Mouse (Mus musculus) right cerebral cortex, postnatal 10 days (tissue): ENCODE data around the gene Rexo1.

Experiments used
- DNase-seq, 2 experiments: peaks; one replicate each; pipeline ENCODE4 v3.0.0; 2021; ENCODE audit warnings: low spot score in 2 of 2

The Rexo1 gene

DNA sequence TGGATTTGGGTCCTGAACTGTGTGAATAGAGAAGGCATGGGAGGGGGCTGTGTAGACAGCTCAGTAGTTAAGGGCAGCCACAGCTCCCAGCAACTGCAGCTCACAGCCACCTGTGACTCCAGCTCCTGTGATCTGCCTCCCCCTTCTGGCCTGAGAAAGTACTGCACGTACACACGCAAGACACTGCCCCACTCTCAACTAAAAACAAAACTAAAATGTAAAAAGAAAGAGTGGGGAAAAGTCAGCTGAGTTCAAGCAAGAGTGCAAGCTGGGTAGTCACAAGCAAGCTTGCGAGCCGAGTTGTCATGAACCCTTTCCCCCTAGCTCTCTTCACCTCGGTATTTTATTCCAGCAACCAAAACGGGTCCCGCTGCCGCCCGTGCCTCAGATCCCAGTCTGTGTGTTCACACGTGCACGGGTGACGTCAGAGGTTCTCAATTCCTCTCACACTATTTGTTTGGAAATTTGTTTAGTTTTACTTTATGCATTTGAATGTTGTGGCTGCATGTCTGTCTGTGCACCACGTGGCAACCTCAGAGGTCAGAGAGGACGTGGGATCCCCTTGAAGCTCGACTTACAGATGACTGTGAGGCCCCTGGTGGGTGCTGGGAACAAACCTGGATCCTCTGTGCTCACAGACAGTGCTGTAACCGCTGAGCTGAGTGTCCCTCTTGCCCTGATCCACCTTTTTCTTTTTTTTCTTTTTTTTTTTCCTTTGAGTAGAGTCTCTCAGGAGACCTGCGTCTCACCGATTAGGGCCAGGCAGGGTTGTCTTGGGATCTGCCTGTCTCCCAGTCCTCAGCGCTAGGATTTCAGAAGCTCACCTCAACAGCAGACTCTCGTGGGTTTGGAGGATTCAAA lies 51.7 kb downstream of the Rexo1 start:
- peak; percentile 68 to 85 for DNase-seq

DNA sequence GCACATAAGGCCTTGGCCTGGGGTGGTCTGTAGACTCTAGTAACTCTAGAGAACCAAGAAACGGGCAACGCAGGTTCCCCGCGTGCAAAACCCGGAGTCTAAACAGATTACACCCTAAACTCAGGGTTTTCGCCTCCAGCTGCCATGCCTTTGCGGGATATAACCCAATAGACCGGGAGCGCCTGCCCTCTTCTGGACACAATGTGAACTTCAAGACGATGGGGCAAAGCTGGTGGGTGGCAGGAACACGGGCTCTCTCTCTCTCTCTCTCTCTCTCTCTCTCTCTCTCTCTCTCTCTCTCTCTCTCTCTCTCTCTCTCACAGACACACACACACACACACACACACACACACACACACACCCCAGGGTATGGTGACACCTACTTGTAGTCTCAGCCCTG lies 55.1 kb downstream of the Rexo1 start:
- peak in 1 of 2 experiments; percentile 67 for DNase-seq

DNA sequence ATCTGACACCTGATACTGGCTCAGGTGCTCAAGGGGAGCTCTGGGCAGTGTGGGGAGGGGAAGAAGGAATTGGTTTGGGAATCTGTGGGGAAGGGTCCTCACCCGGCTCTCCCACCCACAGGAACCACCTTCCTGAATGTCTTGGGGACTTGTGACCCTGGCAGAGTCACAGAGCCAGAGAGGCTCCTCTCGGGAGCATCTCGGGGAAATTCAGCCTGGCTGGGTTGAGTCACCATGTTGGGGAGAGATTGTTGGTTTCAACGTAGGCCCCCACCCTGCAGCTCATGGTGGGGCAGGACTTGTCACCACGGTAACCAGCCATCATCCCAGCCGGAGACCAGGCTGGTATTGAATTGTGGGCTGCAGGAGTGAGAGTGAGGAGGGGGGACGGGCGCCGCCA lies 56.6 kb downstream of the Rexo1 start:
- DNase-seq: no peak

DNA sequence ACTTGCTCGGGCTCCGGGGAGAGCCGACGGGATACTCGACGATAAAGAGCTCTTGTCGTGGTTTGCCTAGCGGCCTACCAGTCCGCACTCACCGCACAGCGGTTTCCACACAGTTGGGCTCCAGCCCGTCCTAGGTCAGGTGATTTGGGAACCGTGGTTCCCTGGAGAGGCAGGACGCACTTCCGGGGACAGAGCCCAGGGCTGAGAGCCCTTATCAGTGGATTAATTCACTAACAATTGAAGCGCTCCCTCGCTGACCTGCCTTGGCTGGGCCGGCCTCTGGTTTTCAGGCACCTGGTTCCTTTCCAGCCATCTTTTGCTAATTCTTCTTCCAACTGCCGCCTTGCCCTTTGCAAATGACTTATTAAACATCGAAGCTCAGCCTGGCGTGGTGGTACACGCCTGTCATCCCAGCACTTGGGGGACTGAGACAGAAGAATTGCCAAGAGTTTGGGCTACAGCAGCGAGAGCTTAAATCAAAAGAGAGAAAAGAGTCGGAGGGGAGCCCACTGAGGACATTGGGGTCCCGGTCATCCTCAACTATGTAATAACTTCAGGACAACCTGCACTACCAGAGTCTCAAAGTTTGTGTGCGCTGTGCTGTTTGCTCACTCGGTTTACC lies 57.6 kb downstream of the Rexo1 start:
- no peak for DNase-seq

- DNase-seq: no peak
Measured at GRCm38 (mm10) chr10:80502819-80503314, 58.5 kb downstream of the Rexo1 start.

- DNase-seq: no peak
Measured at GRCm38 (mm10) chr10:80502291-80502690, 59.1 kb downstream of the Rexo1 start.

DNA sequence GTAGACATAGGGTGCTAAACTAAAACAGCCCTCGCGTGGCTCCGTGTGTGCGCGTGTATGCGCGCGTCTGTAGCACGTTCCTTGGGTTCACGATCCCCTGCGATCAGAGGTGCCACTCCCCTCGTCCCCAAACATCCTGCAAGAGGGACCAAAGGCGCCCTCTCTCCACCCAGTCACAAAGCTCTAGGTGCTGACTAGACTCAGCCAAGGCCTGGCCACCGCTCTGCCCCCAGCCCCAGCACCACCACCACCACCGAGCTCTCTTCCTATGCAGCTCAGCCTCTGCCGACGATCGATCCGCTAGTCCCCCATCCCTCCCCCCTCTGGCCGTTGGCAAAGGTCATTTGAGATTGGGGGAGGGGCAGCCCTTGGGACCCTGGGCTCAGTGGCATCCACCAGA lies 64.9 kb downstream of the Rexo1 start:
- DNase-seq: no peak

DNA sequence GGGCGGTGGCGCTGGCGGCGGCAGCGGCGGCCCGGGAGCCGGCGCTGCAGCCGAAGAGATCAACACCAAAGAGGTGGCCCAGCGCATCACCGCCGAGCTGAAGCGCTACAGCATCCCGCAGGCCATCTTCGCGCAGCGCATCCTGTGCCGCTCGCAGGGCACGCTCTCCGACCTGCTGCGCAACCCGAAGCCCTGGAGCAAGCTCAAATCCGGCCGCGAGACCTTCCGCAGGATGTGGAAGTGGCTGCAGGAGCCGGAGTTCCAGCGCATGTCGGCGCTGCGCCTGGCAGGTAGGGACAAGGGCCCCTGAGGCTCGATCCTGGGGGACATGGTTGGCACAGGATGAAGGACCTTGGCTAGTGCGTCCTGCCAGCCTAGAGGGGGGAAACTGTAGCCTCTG lies 65.5 kb downstream of the Rexo1 start:
- DNase-seq: no peak

DNA sequence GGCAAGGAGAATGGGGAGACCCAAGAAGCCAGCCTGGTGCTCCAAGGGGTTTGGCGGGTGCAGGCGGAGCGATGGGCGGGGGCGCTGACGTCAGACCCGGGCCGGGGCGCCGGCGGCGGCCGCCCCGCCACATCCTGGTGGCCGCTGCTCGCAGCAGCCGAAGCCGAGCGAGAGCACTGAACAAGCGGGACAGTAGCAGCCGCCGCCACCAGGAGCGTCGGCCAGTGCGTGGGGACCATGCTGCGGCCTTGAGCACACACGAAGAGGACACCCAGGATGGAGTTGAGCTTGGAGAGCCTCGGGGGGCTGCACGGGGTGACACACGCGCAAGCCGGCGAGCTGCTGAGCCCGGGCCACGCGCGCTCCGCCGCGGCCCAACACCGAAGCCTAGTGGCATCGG lies 66.6 kb downstream of the Rexo1 start, which contains the start of gene Onecut3:
Gene Onecut3 (plus strand): TSS at position 104 of the 400 bp plus-strand sequence.
- no peak for DNase-seq
